Mouse (Mus musculus) kidney, adult 18-20 months (tissue): ENCODE measurements around the gene Olfr516.
"Not testable (repeated sequence)": the region's sequence is repeated elsewhere in the genome, so short reads cannot be mapped to it uniquely, and the experiment has no call there.

ENCODE experiments used
- DNase-seq: peaks from one replicate; pipeline ENCODE4 v3.0.0; 2021

Olfr516 gene

GRCm38 (mm10) chr7:108850429-108850828, at the start of gene Olfr516:
Olfr516 (minus strand) TSS chr7:108850529.
- no peak for DNase-seq

GRCm38 (mm10) chr7:108894320-108894719, 44.0 kb upstream of the Olfr516 start, which contains the start of gene Olfr519:
Olfr519 (minus strand) TSS chr7:108894420.
- no peak for DNase-seq

- no peak for DNase-seq
These were observed 34.6 kb upstream of the Olfr516 start, which contains the start of gene Olfr518 for GRCm38 (mm10) chr7:108884906-108885305. Olfr518 (minus strand) TSS chr7:108885006.

- DNase-seq = no peak
These were observed 21.9 kb upstream of the Olfr516 start, which contains the start of gene Olfr517 for GRCm38 (mm10) chr7:108872279-108872678. Olfr517 (minus strand) TSS chr7:108872379.

GRCm38 (mm10) chr7:108825897-108826296, 24.4 kb downstream of the Olfr516 start, which contains the start of gene Olfr514:
Olfr514 (minus strand) TSS chr7:108825997.
- DNase-seq = no peak

GRCm38 (mm10) chr7:108814593-108815215, 35.6 kb downstream of the Olfr516 start:
- DNase-seq = not testable (repeated sequence)

- DNase-seq = no peak
These were observed 53.0 kb downstream of the Olfr516 start for GRCm38 (mm10) chr7:108797205-108797933.
